Mouse (Mus musculus) cerebellum, adult 18-20 months (tissue): ENCODE data around the gene Rsf1.

Experiments
- DNase-seq, 2 experiments: peaks; one replicate each; pipeline ENCODE4 v3.0.0; 2021

Gene Rsf1

DNA sequence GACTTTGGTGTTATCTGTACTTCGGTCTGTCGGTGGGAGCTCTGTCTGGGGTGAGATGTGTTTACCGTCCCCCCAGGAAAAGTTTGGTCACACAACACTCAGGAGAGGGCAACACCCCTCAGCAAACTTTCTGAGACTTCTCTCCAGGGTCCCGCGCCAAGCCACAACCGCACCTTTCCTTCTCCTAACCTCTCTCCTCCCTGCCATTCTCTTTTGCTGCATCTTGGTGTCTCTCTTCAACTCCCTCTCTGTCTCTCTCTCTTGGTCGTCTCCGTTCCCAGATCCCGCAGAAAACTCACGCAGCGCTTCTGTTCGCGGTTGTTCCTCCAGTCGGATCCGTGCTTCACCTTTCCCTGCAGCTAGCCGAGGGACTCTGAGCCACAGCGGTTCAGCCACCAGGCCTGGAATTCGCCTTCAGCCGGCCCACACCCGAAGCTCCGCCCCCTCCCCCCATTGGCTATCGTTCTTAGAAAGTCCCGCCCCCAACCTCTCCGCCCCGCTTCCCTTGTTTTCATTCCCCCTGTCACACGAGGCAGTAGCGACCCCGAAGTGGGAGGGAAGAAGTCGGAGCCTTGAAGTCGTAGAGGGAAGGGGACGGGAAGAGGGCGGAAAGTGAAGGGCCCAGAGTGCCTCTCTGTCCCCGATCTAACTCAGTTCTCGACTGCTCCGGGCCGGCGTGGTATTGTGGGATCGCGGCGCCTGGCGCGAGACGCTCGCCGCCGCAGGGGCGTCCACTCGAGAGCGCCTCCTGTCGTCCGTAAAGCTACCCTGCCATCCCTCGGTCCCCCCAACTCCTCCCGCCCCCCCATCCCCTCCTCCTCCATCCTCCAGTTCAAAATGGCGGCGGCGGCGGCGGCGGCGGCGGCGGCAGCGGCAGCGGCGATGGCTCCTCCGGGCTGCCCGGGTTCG is at the start of gene Rsf1, which contains the start of gene Aamdc:
Gene Rsf1 (plus strand): TSS at position 823 of the 909 bp plus-strand sequence.
Gene Aamdc (minus strand): TSS at position 431 of the 909 bp plus-strand sequence.
- DNase-seq, result peak; percentile 95 to 97

DNA sequence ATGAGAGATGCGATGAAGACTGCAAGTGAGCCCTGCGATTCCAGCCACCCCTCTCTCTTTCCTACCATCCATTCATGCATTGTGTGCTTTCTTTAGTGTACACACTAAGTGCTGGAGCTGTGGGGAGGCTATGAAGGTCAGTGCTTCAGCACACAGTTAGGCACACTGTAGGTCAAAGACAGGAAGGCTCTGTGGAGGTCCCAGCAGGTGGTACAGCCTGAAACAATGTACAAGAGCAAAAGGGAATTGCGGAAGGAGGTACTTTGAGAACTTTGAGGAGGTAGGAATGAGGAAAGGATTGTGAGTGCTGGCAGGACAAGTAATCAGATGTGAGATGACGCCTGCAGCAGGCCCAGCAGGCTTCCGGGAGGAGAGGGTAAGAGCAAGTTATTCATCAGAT is 44.2 kb upstream of the Rsf1 start:
- DNase-seq, result no peak

GRCm38 (mm10) chr7:97536571-97536970 is 43.1 kb upstream of the Rsf1 start:
- no peak for DNase-seq

GRCm38 (mm10) chr7:97546462-97546861 is 33.2 kb upstream of the Rsf1 start:
- peak; percentile 31 to 64 for DNase-seq

DNA sequence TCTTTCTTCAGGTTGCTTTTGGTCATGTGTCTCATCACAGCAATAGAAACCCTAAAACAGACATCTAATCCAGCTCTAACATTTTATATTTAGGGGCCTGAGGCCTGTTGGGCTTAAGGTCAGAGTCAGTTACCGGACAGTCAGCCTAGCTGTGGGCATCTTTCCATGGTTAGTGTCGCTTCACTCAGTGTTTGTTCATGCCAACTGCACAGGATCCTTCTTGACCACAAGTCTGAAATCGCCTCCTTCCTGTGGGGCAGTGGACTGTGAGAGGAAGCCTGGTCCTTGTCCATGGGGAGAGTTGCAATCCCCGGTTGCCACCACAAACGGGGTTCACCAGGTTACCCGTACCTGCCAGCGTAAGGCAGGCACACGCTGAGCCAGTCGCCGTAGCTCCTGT is 30.4 kb upstream of the Rsf1 start:
- no peak for DNase-seq

DNA sequence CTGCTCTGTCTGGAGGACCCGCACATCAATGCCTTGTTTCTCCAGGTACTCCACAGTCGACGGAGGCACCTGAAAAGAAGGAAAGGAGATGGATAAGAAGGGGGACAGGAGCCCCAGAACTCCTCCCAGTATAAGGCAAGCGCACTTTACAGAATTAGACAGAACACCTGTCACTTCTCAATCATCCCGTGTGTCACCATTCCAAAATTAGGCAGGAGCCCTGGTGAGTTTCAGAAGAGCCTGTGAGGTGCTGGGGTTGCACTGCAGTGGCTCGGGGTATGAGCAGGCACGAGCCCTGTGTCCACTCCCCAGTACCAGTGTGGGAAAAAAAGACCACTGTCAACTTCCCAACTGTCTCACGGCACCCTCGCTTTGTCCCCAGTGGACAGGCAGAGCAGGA is 29.0 kb upstream of the Rsf1 start:
- DNase-seq, result no peak

GRCm38 (mm10) chr7:97563576-97563975 is 16.1 kb upstream of the Rsf1 start:
- DNase-seq, result no peak

GRCm38 (mm10) chr7:97569372-97569771 is 10.3 kb upstream of the Rsf1 start:
- DNase-seq, result no peak

DNA sequence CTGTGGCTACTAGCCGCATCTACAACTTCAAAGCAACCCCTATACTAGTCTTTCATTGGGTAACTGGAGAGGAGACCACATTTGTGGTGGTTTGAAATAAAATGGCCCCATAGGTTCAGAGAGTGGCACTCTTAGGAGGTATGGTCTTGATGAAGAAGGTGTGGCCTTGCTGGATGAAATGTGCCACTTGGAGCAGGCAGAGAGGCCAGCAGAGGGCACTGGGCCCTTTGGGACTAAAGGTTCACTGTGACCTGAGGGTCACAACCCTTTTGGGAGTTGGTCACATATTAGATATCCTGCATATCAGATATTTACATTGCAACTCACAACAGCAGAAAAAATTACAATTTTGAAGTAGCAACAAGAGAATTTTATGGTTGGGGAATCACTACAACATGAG is 9.3 kb upstream of the Rsf1 start:
- no peak for DNase-seq

DNA sequence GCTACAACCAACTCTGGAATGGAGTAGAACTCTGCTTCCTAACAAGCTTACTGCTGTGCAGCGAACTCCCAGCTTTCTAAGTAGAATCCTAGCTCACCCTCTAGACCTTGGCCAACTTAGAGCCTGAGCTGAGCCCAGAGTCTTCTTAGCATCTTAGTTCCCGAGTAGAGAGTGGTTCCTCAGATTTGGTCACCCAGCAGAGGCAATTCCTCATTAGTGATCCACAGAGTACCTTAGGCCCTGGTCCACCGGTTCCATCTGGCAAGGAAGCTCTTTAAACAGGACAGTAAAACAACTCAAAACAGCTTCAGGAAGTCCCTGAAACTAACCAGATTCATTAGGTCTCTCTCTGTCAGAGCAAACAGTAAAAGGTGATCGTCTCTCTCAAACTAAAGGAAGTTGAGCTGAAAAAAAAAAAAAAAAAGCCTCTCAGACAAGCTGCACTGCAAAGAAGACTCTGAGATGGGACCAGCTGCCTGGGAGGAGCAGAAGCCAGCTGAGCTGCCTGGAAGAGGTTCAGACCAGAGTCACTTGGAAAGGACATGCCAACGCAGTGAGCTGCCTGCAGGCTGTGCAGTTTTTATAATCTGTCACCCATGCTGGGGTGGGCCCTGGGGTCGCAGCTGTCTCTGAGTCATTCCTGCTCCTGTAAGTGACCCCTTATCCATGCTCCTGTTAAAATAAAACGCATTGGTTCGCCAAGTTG is 1.2 kb upstream of the Rsf1 start:
- peak; percentile 51 for DNase-seq

DNA sequence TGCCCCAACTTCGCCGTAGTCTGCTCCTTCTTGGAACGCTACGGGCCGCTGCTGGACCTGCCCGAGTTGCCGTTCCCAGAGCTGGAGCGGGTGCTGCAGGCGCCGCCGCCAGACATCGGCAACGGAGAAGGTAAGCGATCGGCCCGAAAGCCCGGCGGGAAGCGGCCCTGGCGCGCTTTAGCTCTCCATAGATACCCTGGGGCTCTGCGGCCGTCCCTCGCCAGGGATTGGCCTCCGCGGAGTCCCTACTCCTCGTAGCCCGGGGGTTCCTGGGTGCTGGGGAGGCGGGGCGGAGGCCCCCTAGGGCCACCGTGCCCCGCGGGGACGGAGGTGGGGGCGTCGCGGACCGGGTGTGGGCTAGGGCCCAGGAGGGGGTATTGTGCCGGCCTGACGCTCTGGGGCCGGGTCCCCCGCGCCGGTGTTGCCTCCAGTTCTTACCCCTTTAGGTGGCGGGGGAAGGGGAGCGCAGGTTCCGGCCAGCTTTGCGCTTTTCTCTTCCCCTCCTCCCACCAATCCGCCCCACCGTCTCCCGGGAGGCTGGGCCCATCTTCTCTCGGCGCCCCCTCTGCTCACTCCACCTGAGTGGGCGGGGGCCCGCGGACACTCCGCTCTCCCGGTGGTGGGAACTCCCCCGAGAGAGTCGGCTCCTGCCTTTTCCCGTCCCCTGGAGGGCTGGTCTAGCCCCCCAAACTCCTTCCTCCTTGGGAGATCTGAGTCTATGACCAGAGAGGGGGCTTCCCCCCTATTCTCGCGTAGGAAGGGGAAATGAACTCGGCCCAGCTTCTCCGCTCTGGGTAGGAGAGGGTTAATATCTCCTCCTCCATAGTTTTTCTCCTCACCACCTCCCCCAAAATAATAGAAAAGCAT is 520 bp downstream of the Rsf1 start:
- peak in 1 of 2 experiments; percentile 51 for DNase-seq

DNA sequence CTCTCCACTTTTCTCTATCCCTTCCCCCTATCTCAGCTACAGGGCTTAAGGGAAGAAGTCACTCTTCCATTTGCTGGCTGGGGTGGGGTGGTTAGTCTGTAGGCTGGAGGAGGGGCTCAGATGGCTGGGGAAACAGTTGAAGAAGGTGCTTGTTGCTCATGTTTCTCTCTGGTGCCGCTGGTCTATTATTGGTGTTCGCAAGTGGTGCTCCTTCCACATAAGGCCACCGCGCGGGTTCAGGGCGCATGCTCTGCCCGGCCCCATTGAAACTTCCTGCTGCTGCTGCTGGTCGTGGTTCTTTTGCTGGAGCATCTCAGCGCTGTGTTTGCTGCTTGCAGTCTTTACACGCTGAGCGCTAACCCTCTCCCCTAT is 1.1 kb downstream of the Rsf1 start:
- peak; percentile 85 to 88 for DNase-seq

GRCm38 (mm10) chr7:97588506-97588905 is 8.8 kb downstream of the Rsf1 start:
- no peak for DNase-seq

DNA sequence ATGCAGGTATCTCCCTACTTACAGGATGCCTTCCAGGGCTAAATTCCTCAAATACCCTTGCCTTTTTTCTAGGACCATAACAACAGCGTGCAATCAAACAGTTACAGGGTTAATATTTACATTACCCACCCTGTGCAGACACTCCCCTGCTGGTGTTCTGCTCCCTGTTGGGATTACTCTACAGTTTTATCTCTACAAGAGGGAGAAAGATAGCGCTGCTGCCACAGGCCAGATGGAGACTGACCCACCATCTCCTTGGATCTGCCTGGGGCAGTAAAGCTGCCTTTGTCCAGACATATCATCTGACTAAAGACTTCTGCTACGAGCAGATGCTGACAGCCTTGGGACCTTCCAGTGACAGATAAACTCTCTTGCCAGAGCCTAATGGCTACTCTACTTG is 10.8 kb downstream of the Rsf1 start:
- peak in 1 of 2 experiments; percentile 12 for DNase-seq

DNA sequence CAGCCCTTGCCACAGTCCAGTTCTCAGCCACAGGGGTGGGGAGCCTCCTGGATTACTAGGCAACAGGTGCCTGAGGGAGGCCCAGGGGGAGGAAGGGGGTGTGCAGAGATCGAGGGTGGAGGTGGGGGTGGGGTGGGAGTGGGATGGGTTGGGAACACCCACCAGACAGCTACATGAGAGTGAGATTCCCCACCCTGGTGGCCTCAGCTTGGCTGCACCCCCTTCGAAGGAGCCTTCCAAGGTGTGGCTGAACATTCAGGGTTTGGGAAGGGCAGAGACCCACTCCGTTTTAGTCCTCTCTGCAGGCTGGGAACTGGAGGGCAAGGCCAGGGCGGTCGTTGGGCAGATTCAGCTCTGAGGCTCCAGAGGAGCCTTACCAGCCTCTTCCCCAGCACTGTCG is 11.6 kb downstream of the Rsf1 start:
- no peak for DNase-seq

GRCm38 (mm10) chr7:97592396-97592795 is 12.7 kb downstream of the Rsf1 start:
- no peak for DNase-seq

DNA sequence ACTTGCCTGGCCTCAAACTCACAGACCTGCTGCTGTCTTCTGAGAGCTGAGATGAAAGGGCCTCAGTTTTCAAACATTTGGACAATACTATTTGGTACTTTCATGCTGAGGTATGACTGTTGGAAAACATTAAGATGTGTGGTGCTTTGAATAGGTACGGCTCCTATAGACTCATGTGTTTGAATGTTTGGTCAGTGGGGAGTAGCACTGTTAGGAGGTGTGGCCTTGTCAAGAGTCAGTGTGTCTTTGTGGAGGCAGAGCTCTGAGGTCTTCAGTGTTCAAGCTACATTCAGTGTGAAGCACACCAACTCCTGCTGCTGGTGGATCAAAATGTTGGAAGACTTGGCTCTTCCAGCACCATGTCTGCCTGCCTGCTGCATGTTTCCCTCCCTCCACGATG is 13.8 kb downstream of the Rsf1 start:
- DNase-seq, result no peak

- no peak for DNase-seq
Measured at GRCm38 (mm10) chr7:97598548-97598947, 18.9 kb downstream of the Rsf1 start.

DNA sequence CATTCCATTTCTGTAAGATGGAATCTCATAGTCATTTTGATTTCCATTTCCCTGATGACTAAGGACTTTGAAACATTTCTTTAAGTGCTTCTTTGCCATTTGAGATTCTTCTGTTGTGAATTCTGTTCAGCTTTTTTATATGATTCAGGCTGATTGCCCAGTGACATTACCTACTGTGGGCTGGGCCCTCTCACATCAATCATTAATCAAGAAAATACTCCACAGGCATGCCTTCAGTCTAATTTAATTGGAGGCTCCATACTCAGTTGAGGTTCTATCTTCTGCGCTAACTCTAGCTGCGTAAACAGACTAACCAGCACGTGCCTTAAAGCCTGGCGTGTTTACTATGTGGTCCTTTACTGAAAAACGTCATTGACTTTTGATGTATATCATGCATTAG is 41.7 kb downstream of the Rsf1 start:
- DNase-seq, result no peak

- no peak for DNase-seq
Measured at GRCm38 (mm10) chr7:97622676-97623075, 43.0 kb downstream of the Rsf1 start.

DNA sequence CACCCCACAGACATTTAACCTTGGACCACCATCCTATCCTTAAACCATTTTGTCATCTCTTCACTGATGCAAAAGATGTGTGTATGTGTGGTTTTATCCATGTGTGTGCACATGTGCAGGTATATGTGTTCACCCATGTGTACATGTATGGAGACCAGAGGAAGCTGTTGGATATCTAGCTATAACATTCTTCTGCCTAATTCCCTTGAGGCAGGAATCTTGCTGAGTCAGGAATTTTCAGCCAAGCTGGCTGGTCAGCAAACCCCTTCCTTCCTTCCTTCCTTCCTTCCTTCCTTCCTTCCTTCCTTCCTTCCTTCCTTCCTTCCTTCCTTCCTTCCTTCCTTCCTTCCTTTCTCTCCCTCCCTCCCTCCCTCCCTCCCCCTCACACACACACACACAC is 43.7 kb downstream of the Rsf1 start:
- no peak for DNase-seq

GRCm38 (mm10) chr7:97629351-97629750 is 49.7 kb downstream of the Rsf1 start:
- no peak for DNase-seq

- DNase-seq, result no peak
Measured at GRCm38 (mm10) chr7:97631290-97631689, 51.6 kb downstream of the Rsf1 start.
